Mouse (Mus musculus): ENCODE results near the gene Fignl1.

GRCm38 (mm10) chr11:11825670-11826069 lies 16.9 kb upstream of the Fignl1 start:
- TF ChIP-seq JUND (IDR thresholded peaks at IDR 0.05; ENCODE audit: low read depth, low read length) (no peak), TCF12 (IDR thresholded peaks at IDR 0.05; ENCODE audit: low read depth, low read length) (no peak), ZNF384 (IDR thresholded peaks at IDR 0.05; ENCODE audit: low read depth, low read length) (no peak), POLR2AphosphoS2 (IDR thresholded peaks at IDR 0.05; ENCODE audit: low read length) (no peak), MAX (IDR thresholded peaks at IDR 0.05; ENCODE audit: low read length) (no peak), ELF1 (IDR thresholded peaks at IDR 0.05; ENCODE audit: low read depth, low read length) (no peak), CTCF (IDR thresholded peaks at IDR 0.05 in 2 of 3, conservative IDR thresholded peaks at IDR 0.05 in 1 of 3; ENCODE audit: control insufficient read depth in 1 of 3, insufficient read depth in 1 of 3, low read depth in 2 of 3, low read length in 3 of 3, poor library complexity in 1 of 3, severe bottlenecking in 1 of 3) (no peak), BHLHE40 (IDR thresholded peaks at IDR 0.05; ENCODE audit: borderline replicate concordance, low read depth, low read length) (no peak), NRF1 (IDR thresholded peaks at IDR 0.05; ENCODE audit: insufficient read depth, low read depth, low read length, poor library complexity, severe bottlenecking) (no peak), POLR2A (IDR thresholded peaks at IDR 0.05; ENCODE audit: control insufficient read depth in 1 of 2, insufficient read depth in 1 of 2, low read depth in 1 of 2, low read length in 2 of 2, poor library complexity in 1 of 2) (no peak), GABPA (IDR thresholded peaks at IDR 0.05; ENCODE audit: low read depth, low read length) (no peak), HCFC1 (IDR thresholded peaks at IDR 0.05; ENCODE audit: low read depth, low read length) (no peak)
